Mouse (Mus musculus) liver, embryonic 14.5 days (tissue): ENCODE measurements at regions not wholly inside any gene's neighbourhood (a gene's known extent, or its start where the extent isn't known, plus 50 kb on each side); places are given as distances from the start of the nearest gene placed in this dataset.

Experiments
- CTCF ChIP-seq: IDR thresholded peaks from 2 replicates; pipeline ENCODE4 v1.5.1; 2016; ENCODE audit warnings: antibody characterized with exemption, low read depth, control low read depth
- EP300 ChIP-seq: IDR thresholded peaks from 2 replicates; pipeline ENCODE4 v1.6.1; 2016; ENCODE audit warnings: antibody characterized with exemption, low read depth

GRCm38 (mm10) chr9:61019938-61020337, 225.6 kb downstream of the Uaca start:
- TF ChIP-seq CTCF (peak; percentile 71), EP300 (no peak)
